Mouse (Mus musculus): ENCODE data around the gene Gm10073.

- TF ChIP-seq GATA1 (IDR thresholded peaks at IDR 0.05; ENCODE audit: low read length) = no peak
- no peak for TF ChIP-seq TAL1 (IDR thresholded peaks at IDR 0.05; ENCODE audit: low read length)
Observed at GRCm38 (mm10) chr8:106614704-106615103, 41.4 kb upstream of the Gm10073 start.

All from erythroblast, embryonic 14.5 days (primary cell).